Mouse (Mus musculus): ENCODE measurements around the gene 3110040M04Rik.
"Not testable (repeated sequence)": the region's sequence is repeated elsewhere in the genome, so short reads cannot be mapped to it uniquely, and the experiment has no call there.

- not testable (repeated sequence) for TF ChIP-seq TCF12 (IDR thresholded peaks at IDR 0.05; ENCODE audit: low read depth, low read length); CTCF (IDR thresholded peaks at IDR 0.05 in 2 of 3, conservative IDR thresholded peaks at IDR 0.05 in 1 of 3; ENCODE audit: control insufficient read depth in 1 of 3, insufficient read depth in 1 of 3, low read depth in 2 of 3, low read length in 3 of 3, poor library complexity in 1 of 3, severe bottlenecking in 1 of 3); USF1 (IDR thresholded peaks at IDR 0.05; ENCODE audit: low read depth, low read length); UBTF (IDR thresholded peaks at IDR 0.05; ENCODE audit: borderline replicate concordance, insufficient read depth, low read depth, low read length)
Measured at GRCm38 (mm10) chr1:151209824-151210355, 6.0 kb downstream of the 3110040M04Rik start, which contains the start of gene Gm47996.

Data from MEL (cell line).